Mouse (Mus musculus) layer of hippocampus, adult 18-20 months (tissue): ENCODE data around the gene Ptpn5. TPM values are rescaled to one million over a fixed set of nuclear protein-coding genes. Genes with fewer than 3 reads are reported as not detected.

Source experiments
- DNase-seq, 2 experiments: peaks; one replicate each; pipeline ENCODE4 v3.0.0; 2022; ENCODE audit warnings: low spot score in 2 of 2
- long read RNA-seq: library from polyadenylated mRNA; stranded (forward); transcript quantifications from one replicate; pipeline ENCODE4 v2.0.0, GENCODE M21; 2021
- total RNA-seq, 2 experiments: library from RNA; stranded (reverse); gene quantifications; 2 replicates each; pipeline ENCODE4 v1.2.3; 2021

The Ptpn5 gene
- 100 to 1,000 TPM; 102 to 103 TPM for total RNA-seq
- long read RNA-seq, transcript Ptpn5-201 (14 exons, 3,145 nt), result major isoform, 95 of 187 reads
- long read RNA-seq, transcript Ptpn5-202 (14 exons, 3,137 nt), result minor isoform, 11 of 187 reads
- long read RNA-seq, partial matches to known transcripts, result 41 of 187 reads
- long read RNA-seq, other reads (novel, unspliced or antisense), result 38 of 187 reads

DNA sequence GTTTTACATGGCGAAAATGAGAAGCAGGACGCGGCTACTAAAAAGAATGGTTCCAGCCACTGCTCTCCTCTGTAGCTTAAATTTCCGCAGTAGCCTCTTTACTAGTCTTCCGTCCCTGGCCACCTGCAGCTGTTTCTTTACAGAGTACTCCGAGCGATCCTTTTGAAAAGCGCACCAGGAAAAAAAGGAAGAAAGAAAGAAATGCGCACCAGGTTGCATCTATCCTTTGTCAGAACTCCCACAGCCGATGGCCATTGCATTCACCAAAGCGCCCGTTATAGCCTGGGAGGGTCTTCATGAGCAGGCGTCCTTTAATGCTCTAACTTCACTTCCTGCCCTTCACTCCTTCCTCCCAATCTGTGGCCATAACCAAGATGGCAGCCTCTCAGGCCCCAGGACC is at the start of gene Ptpn5:
TSS of gene Ptpn5 (minus strand) at position 354 of the 400 bp plus-strand sequence.
- DNase-seq, result no peak

DNA sequence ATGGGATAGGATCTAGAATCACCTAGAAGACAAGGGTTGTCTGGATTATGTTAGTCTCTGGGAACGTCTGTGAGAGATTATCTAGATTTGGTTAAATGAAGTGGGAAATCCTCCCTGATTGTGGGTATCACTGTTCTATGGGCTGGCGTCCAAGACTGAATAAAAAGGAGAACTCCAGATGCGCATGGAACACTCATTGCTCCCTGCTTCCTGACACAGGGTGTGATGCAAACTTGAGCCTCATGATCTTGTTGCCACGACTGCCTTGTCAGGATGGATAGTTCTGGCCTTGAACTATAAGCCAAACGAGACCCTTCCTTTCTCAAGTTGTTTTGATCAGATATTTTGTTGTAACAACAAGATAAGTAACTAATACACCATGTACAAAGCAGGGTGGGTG is 37.3 kb upstream of the Ptpn5 start:
- DNase-seq, result no peak

- DNase-seq, result no peak
Measured at GRCm38 (mm10) chr7:47165028-47165427, 31.5 kb upstream of the Ptpn5 start.

DNA sequence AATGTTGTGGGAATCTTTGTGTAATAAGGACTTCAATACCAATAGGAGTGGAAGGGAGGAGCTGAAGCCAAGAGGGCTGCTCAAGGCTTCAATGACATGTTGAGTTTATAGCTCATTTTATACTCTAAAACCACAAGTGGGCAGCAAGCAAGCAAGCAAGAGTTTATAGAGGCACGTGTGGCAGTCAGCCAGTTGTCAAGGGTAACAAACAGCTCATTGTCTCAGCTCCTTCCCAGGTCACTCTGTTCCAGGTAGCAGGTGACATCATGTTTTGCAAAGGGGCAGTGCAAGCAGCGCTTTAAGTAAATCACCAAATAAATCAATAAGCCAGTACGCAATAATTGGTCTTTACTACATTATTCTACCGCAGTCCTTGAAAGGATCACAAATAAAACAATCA is 29.7 kb upstream of the Ptpn5 start:
- no peak for DNase-seq

GRCm38 (mm10) chr7:47158451-47158850 is 25.0 kb upstream of the Ptpn5 start:
- DNase-seq, result no peak

GRCm38 (mm10) chr7:47157743-47158142 is 24.3 kb upstream of the Ptpn5 start:
- DNase-seq, result no peak

DNA sequence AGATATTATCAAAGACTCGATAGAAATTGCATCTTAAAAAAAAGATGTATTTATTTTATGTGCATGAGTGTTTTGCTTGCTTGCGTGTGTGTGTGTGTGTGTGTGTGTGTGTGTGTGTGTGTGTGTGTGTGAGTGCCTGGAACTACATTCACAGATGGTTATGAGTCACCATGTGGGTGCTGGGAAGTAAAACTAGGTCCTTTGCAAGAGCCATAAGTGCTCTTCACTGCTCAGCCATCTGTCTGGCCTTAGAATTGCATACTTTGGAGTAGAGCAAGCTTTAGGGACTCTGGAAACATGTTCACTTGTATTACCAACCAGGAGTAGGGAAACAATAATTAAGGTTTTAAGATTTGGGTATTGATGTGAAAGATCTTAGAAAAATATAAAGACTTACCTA is 22.4 kb upstream of the Ptpn5 start:
- DNase-seq, result peak in 1 of 2 experiments; percentile 65

GRCm38 (mm10) chr7:47155396-47155795 is 21.9 kb upstream of the Ptpn5 start:
- no peak for DNase-seq

DNA sequence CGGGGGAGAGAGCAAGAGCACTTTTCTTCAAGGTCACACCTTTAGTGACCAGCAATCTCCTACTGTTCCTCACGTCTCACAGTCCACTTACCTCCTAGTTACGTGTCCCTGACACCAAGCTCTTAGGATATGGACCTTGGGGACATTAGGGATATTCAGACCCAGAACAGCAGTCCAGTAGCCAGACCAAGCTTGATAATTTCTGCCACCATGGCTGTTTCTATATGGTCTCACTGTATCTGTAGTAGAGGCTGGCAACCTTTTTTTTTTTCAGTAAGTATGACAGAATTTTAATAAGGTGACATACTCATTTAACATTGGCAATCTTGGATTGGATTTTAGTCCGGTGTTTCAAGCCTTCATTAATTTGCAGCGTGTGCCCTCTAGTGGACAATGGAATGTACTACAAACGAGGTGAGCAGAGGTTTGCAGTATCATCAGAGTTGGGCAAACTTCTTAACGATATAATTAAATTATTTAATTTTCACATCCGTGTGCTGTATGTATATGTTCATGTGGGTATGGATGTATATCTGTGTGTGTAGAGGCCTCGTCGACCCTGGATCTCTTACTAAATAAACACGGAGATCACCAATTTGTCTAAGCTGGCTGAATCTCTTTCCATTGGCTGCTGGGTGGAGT is 17.1 kb upstream of the Ptpn5 start:
- DNase-seq, result peak; percentile 50 to 76

DNA sequence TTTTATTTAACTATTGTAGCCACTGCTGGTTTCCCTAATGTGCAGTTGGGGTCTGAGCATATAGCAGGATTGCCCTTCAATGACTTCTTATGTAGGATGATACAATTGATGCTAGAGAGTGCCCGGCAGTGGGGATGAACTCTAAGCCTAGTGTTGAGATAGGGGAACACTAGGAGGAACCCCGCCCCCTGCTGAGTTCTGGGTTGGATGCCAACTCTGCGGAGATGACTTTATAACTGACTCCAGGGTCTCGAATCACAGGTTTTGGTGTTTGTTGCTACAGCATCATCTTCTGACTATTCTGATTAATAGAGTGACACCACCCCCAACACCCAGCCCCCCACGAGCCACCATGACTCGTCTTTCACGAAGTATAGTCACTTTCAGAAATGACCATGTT is 14.8 kb upstream of the Ptpn5 start:
- no peak for DNase-seq

- DNase-seq, result peak in 1 of 2 experiments; percentile 71
Measured at GRCm38 (mm10) chr7:47146034-47146812, 12.7 kb upstream of the Ptpn5 start.

DNA sequence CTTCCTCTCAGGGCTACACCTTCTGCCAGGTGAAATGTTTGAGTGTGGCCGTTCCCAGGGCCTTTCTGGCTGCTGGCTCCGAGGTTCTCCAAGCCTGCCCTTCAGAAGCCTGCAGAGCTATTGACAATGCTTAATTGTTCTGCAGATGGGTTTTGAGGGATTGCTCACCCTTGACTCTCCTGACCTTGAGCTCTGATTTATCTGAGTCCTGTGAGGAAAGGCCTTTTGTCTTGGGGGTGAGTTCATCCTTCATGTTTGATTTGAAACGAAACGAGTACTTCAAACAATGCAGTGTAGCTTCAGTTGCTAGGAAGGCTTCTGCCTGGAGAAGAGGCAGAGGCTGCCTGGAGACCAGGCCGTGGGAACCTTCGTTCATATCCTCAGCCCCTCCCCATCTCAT is 10.8 kb upstream of the Ptpn5 start:
- no peak for DNase-seq

DNA sequence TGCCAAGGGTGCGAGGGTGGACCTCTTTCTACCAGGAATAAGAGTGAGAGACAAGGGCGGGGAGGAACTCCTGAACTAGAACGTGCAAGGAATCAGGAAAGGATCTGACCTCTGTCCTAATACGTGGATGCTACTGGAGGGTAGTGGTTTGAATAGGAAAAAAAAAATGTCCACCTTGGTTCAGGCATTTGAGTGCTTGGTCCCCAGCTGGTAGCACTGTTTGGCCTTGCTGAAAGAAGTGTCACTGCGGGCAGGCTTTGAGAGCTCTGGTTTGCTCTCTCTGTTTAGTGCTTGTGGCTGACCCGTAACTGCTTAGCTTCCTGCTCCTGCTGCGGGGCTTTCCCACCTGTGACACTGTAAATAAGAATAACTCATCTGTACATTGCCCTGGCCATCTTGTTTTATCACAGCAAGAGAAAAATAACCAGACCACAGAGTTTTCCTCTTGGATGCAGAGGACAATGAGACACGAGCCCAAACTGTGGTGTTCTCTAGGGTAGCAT is 6.4 kb upstream of the Ptpn5 start:
- no peak for DNase-seq

GRCm38 (mm10) chr7:47134570-47134969 is 1.1 kb upstream of the Ptpn5 start:
- DNase-seq, result no peak

DNA sequence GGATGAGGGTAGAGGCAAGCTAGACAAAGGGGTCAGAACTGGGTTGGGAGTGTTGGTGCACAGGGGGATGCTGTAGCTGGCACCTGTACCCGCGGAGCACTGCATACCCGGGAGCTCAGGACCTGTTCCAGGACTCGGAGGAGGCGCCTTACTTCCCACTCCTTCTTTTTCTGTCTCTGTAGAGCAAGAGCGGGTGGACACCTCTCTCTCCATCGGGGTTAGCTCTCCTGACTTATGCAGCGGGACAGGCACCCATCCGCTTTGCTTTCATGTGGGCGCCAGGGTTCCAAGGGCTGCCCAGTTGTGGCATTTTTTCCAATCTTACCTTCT is 588 bp downstream of the Ptpn5 start:
- no peak for DNase-seq

GRCm38 (mm10) chr7:47132180-47132930 is 1.1 kb downstream of the Ptpn5 start:
- peak; percentile 55 to 68 for DNase-seq

DNA sequence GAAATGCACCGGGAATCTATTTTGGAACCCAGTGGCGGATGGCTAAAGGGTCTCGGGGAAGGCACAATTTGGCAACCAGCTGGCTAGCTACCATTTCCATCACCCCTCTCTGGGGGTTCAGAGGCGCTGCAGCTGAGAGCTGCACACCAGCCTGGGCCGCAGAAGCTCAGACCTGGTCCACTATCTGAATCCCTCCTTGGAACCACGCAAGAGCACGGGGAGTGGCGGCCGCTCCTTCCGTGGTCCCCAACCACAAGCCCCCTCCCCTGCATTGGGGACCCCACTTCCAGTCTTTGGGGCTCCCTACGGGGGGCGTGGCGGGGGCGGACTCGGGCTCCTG is 1.7 kb downstream of the Ptpn5 start:
- no peak for DNase-seq

- no peak for DNase-seq
Measured at GRCm38 (mm10) chr7:47131258-47131657, 2.2 kb downstream of the Ptpn5 start.

- DNase-seq, result no peak
Measured at GRCm38 (mm10) chr7:47122026-47122425, 11.5 kb downstream of the Ptpn5 start.

- DNase-seq, result no peak
Measured at GRCm38 (mm10) chr7:47116666-47117065, 16.8 kb downstream of the Ptpn5 start.

DNA sequence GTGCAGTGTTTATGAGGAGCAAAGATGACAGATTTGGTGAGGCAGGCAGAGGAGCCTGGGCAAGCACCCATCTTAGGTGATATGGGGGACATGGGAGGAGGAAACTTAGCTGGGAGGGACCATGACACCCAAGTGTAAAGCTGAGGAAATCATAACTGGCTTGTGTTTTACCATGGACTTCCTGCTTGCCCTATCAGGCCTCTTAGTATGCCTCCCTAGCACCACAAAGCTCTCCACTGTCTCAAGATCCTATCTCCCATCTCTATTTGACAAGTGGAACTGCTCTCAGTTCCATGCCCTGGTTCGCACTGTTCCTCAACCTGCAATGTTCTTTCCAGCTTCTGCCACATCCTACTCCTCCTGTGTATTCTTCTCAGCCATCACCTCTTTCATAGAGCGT is 18.0 kb downstream of the Ptpn5 start:
- no peak for DNase-seq

DNA sequence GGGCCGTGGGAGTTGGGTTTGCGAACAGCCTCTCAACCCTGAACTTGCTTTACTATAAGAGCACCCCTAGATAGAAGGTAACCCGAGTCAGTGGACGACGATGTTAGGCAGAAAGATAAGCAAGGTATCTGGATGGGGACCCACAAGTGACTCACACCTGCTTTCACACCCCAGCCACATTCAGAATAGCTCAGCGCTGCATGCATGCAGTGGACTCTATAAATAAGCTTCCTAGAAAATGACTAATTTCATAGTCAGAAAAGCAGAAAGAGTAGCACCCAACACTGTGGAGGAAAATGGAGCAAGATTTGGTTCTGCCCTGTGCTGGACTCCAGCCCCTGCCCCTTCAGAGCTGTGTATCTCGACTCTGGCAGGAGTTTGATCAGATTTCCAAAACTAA is 20.1 kb downstream of the Ptpn5 start:
- DNase-seq, result no peak
